Comparison of ENCODE assay signal across 24 mouse cellular contexts in the genomic region with DNA sequence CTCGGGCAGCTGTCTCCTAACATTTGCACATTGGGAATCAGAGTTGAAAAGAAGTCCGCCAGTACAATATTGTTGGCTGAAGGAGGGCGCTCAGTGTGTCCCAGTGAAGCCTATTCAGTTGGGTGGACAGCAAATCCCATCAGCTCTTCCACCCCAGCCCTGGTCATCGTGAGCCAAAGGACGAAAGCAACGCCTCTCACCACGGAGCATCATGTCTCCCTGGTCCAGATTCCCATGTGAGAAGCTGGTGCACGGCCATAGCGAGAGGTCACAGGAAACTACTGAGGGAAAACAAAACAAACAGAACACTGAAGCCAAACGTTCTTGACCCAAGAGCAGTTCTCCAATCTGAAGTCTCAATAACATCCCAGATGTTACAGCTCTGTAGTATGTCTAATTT.
"Had no signal": no experiment of that assay in that cellular context is flagged by ENCODE, and none has a peak within 500 bp of the region (broad histone marks: within the 10 kb centered on the region; RNA-seq: fewer than 3 reads in every experiment).

No protein-coding gene starts in this region.

- ATAC-seq: forebrain, postnatal 0 days; hindbrain, postnatal 0 days; intestine, embryonic 16.5 days had no signal

- DNase-seq: forebrain, postnatal 0 days; gastrocnemius, postnatal 14 days; gastrocnemius, postnatal 36 days; heart, adult 18-20 months; heart, postnatal 14 days; heart, postnatal 36 days; kidney, adult 11 months; kidney, adult 2 months; kidney, adult 9 months; kidney, postnatal 14 days; layer of hippocampus, adult 9-11 months; layer of hippocampus, postnatal 36 days; left cerebral cortex, postnatal 4 days; liver had no signal

- H3K36me3 ChIP-seq: heart, embryonic 13.5 days; heart, embryonic 15.5 days; hindbrain, embryonic 13.5 days; hindbrain, embryonic 15.5 days; kidney, embryonic 15.5 days; limb, embryonic 12.5 days had no signal

- H3K27me3 ChIP-seq: hindbrain, embryonic 13.5 days; hindbrain, embryonic 15.5 days had no signal

- H3K27ac ChIP-seq: heart, embryonic 13.5 days; heart, embryonic 15.5 days; hindbrain, embryonic 13.5 days; hindbrain, embryonic 15.5 days; hindbrain, postnatal 0 days; kidney, embryonic 15.5 days; kidney, postnatal 0 days; limb, embryonic 12.5 days had no signal

- H3K4me3 ChIP-seq: heart, embryonic 13.5 days; heart, embryonic 15.5 days; hindbrain, embryonic 13.5 days; hindbrain, embryonic 15.5 days; kidney, embryonic 15.5 days; limb, embryonic 12.5 days had no signal

- H3K9ac ChIP-seq: forebrain, postnatal 0 days; heart, embryonic 13.5 days; heart, embryonic 15.5 days; hindbrain, embryonic 13.5 days; hindbrain, embryonic 15.5 days; kidney, embryonic 15.5 days; limb, embryonic 12.5 days had no signal

- H3K9me3 ChIP-seq: heart, embryonic 13.5 days; heart, embryonic 15.5 days; hindbrain, embryonic 13.5 days; hindbrain, embryonic 15.5 days; kidney, embryonic 15.5 days; limb, embryonic 12.5 days had no signal

- H3K4me2 ChIP-seq: heart, embryonic 11.5 days; heart, embryonic 13.5 days; heart, embryonic 15.5 days; hindbrain, embryonic 13.5 days; hindbrain, embryonic 15.5 days; kidney, embryonic 15.5 days; limb, embryonic 12.5 days had no signal

- H3K4me1 ChIP-seq: heart, embryonic 15.5 days; hindbrain, embryonic 15.5 days had no signal
